Mouse (Mus musculus): ENCODE measurements around the gene Fbln7. TPM values are rescaled to one million over a fixed set of nuclear protein-coding genes. Genes with fewer than 3 reads are reported as not detected.

The Fbln7 gene
- total RNA-seq (2023), result not detected in 2 replicates

GRCm38 (mm10) chr2:128862636-128863035, at the start of gene Fbln7:
Gene Fbln7, plus strand, starts transcription at chr2:128862981.

GRCm38 (mm10) chr2:128817786-128818681, 44.7 kb upstream of the Fbln7 start, which contains the start of gene Tmem87b:
Gene Tmem87b, plus strand, starts transcription at chr2:128818118.

GRCm38 (mm10) chr2:128943538-128944528, 81.1 kb downstream of the Fbln7 start, which contains the start of gene Zc3h8:
Gene Zc3h8, minus strand, starts transcription at chr2:128944077.

Other genes with a start within 250 kb of the Fbln7 start
- 51.3 and 65.9 TPM in 2 replicates for gene Anapc1, start 175.6 kb upstream of the Fbln7 start, total RNA-seq (2023)
- gene Mertk, start 164.0 kb upstream of the Fbln7 start, total RNA-seq (2023), result 0.18 TPM in 1 of 2 replicates, not detected in the other
- 23.0 and 37.7 TPM in 2 replicates for gene Tmem87b, start 44.9 kb upstream of the Fbln7 start, total RNA-seq (2023)
- 0.79 and 1.2 TPM in 2 replicates for gene Zc3h8, start 81.1 kb downstream of the Fbln7 start, total RNA-seq (2023)
- gene Zc3h6, start 104.4 kb downstream of the Fbln7 start, total RNA-seq (2023), result 1.8 and 2.4 TPM in 2 replicates
- 1.4 and 1.7 TPM in 2 replicates for gene Gm10762, start 104.7 kb downstream of the Fbln7 start, total RNA-seq (2023)
- gene Vinac1, start 185.2 kb downstream of the Fbln7 start, total RNA-seq (2023), result not detected in 2 replicates
- gene Ttl, start 203.0 kb downstream of the Fbln7 start, total RNA-seq (2023), result 1.6 and 1.9 TPM in 2 replicates
- gene Polr1b, start 238.0 kb downstream of the Fbln7 start, total RNA-seq (2023), result 5.6 and 8.3 TPM in 2 replicates

Data from neutrophil, adult 65 days (primary cell).